Mouse (Mus musculus) neural tube, embryonic 13.5 days (tissue): Measurements from ENCODE around the gene Prkcg. TPM values are rescaled to one million over a fixed set of nuclear protein-coding genes. Genes with fewer than 3 reads are reported as not detected.
"Not testable (repeated sequence)": the region's sequence is repeated elsewhere in the genome, so short reads cannot be mapped to it uniquely, and the experiment has no call there.

Experiments
- ATAC-seq: fragments of 200-750 bp; cut with Nextera tagmentation; 2 replicates; pipeline ENCODE4 v1.8.0; 2017; ENCODE audit warnings: low read depth, mild to moderate bottlenecking, moderate TSS enrichment, moderate library complexity
- H3K27ac ChIP-seq: fragments of 300-500 bp; sonication (generic); replicated peaks from 2 replicates; pipeline ENCODE4 v1.5.1; 2015; ENCODE audit warnings: moderate library complexity, mild to moderate bottlenecking, inconsistent platforms
- H3K27me3 ChIP-seq: fragments of 300-500 bp; sonication (generic); 2 replicates; pipeline ENCODE4 v1.6.1; 2015; ENCODE audit warnings: mild to moderate bottlenecking, inconsistent platforms
- H3K36me3 ChIP-seq: fragments of 300-500 bp; sonication (generic); 2 replicates; pipeline ENCODE4 v1.6.1; 2015; ENCODE audit warnings: mild to moderate bottlenecking, inconsistent platforms
- H3K4me1 ChIP-seq: fragments of 300-500 bp; sonication (generic); replicated peaks from 2 replicates; pipeline ENCODE4 v1.6.1; 2015; ENCODE audit warnings: inconsistent platforms
- H3K4me2 ChIP-seq: fragments of 300-500 bp; sonication (generic); 2 replicates; pipeline ENCODE4 v1.6.1; 2015; ENCODE audit warnings: inconsistent platforms, mild to moderate bottlenecking, moderate library complexity
- H3K4me3 ChIP-seq: fragments of 300-500 bp; sonication (generic); 2 replicates; pipeline ENCODE4 v1.5.1; 2015; ENCODE audit warnings: mild to moderate bottlenecking, inconsistent platforms
- H3K9ac ChIP-seq: fragments of 300-500 bp; sonication (generic); 2 replicates; pipeline ENCODE4 v1.6.1; 2015; ENCODE audit warnings: moderate library complexity, mild to moderate bottlenecking, inconsistent platforms
- H3K9me3 ChIP-seq: fragments of 300-500 bp; sonication (generic); 2 replicates; pipeline ENCODE4 v1.6.1; 2016; ENCODE audit warnings: inconsistent platforms
- WGBS: fragments of 180-500 bp; shearing (Covaris S2); methylation state at CpG from one replicate; pipeline ENCODE4 v1.1.7; 2015; 5-methylcytosine and 5-hydroxymethylcytosine counted together
- polyA plus RNA-seq: library from polyadenylated mRNA; unstranded; fragments of >200 nt; fragmentation: Nextera tagmentation; extraction: Ambion mirVana; gene quantifications from 2 replicates; pipeline ENCODE4 v1.2.1, GENCODE M21; 2015

The Prkcg gene
- polyA plus RNA-seq, 1 experiment from 2014 or later, result 0.64 TPM

GRCm38 (mm10) chr7:3275455-3276170, 13.4 kb upstream of the Prkcg start:
- Histone ChIP-seq H3K27me3 (no peaks in the 10 kb centered on the region), H3K4me1 (no peaks in the 10 kb centered on the region)

GRCm38 (mm10) chr7:3276781-3277180, 12.2 kb upstream of the Prkcg start:
- not testable (repeated sequence) for H3K4me2 ChIP-seq, H3K9ac ChIP-seq, H3K4me3 ChIP-seq, H3K27me3 ChIP-seq, H3K4me1 ChIP-seq, H3K9me3 ChIP-seq, H3K27ac ChIP-seq, H3K36me3 ChIP-seq, ATAC-seq
- 77% methylated on average over 4 of the region's 4 CpGs for WGBS

More at GRCm38 (mm10) chr7:3275455-3276170, 13.4 kb upstream of the Prkcg start:
- Histone ChIP-seq H3K27ac (no peak overlapping the region), H3K9ac (no peak overlapping the region), H3K9me3 (no peaks in the 10 kb centered on the region), H3K36me3 (no peaks in the 10 kb centered on the region), H3K4me2 (no peak overlapping the region), H3K4me3 (no peak overlapping the region)
- no peak for ATAC-seq
- 74% methylated on average over 6 of the region's 6 CpGs for WGBS

GRCm38 (mm10) chr7:3280080-3280653, 8.8 kb upstream of the Prkcg start:
- no peaks in the 10 kb centered on the region for H3K36me3 ChIP-seq
- H3K4me2 ChIP-seq, result no peak overlapping the region
- no peak overlapping the region for H3K4me3 ChIP-seq
- 79% methylated on average over 5 of the region's 5 CpGs for WGBS
- no peaks in the 10 kb centered on the region for H3K4me1 ChIP-seq
- H3K27ac ChIP-seq, result no peak overlapping the region
- no peak for ATAC-seq
- H3K27me3 ChIP-seq, result no peaks in the 10 kb centered on the region
- no peaks in the 10 kb centered on the region for H3K9me3 ChIP-seq
- no peak overlapping the region for H3K9ac ChIP-seq

GRCm38 (mm10) chr7:3280654-3281153, 8.3 kb upstream of the Prkcg start:
- no peak for ATAC-seq
- no peaks in the 10 kb centered on the region for H3K9me3 ChIP-seq
- H3K4me1 ChIP-seq, result no peaks in the 10 kb centered on the region
- no peaks in the 10 kb centered on the region for H3K27me3 ChIP-seq
- H3K9ac ChIP-seq, result no peak overlapping the region
- H3K27ac ChIP-seq, result no peak overlapping the region
- no peaks in the 10 kb centered on the region for H3K36me3 ChIP-seq
- no peak overlapping the region for H3K4me3 ChIP-seq
- 59% methylated on average over 8 of the region's 8 CpGs for WGBS
- H3K4me2 ChIP-seq, result no peak overlapping the region

GRCm38 (mm10) chr7:3281741-3282140, 7.2 kb upstream of the Prkcg start:
- 81% methylated on average over 6 of the region's 6 CpGs for WGBS
- no peak overlapping the region for H3K27ac ChIP-seq
- no peak overlapping the region for H3K9ac ChIP-seq
- no peak overlapping the region for H3K4me2 ChIP-seq
- H3K9me3 ChIP-seq, result no peaks in the 10 kb centered on the region
- no peak for ATAC-seq
- no peak overlapping the region for H3K4me3 ChIP-seq
- H3K4me1 ChIP-seq, result no peaks in the 10 kb centered on the region
- H3K36me3 ChIP-seq, result no peaks in the 10 kb centered on the region
- H3K27me3 ChIP-seq, result no peaks in the 10 kb centered on the region

GRCm38 (mm10) chr7:3283081-3283875, 5.7 kb upstream of the Prkcg start:
- Histone ChIP-seq H3K27ac (no peak overlapping the region), H3K27me3 (no peaks in the 10 kb centered on the region), H3K9ac (no peak overlapping the region), H3K4me3 (no peak overlapping the region), H3K4me1 (no peaks in the 10 kb centered on the region), H3K36me3 (no peaks in the 10 kb centered on the region), H3K9me3 (no peaks in the 10 kb centered on the region), H3K4me2 (no peak overlapping the region)
- no peak for ATAC-seq
- WGBS, result 87% methylated on average over 11 of the region's 11 CpGs

- no peak for ATAC-seq
- Histone ChIP-seq H3K36me3 (no peaks in the 10 kb centered on the region), H3K4me2 (no peak overlapping the region), H3K9me3 (no peaks in the 10 kb centered on the region), H3K4me1 (peaks cover 3% of the 10 kb centered on the region; the same call in 1 of the 2 replicates), H3K4me3 (no peak overlapping the region), H3K27me3 (no peaks in the 10 kb centered on the region), H3K27ac (no peak overlapping the region), H3K9ac (no peak overlapping the region)
- WGBS, result 82% methylated on average over 10 of the region's 10 CpGs
Observed at GRCm38 (mm10) chr7:3284604-3285003, 4.4 kb upstream of the Prkcg start.

- 91% methylated on average over 5 of the region's 5 CpGs for WGBS
- Histone ChIP-seq H3K27me3 (no peaks in the 10 kb centered on the region), H3K36me3 (no peaks in the 10 kb centered on the region), H3K4me2 (no peak overlapping the region), H3K4me3 (no peak overlapping the region), H3K4me1 (peaks cover 17% of the 10 kb centered on the region), H3K9ac (no peak overlapping the region), H3K27ac (no peak overlapping the region), H3K9me3 (no peaks in the 10 kb centered on the region)
- ATAC-seq, result no peak
Observed at GRCm38 (mm10) chr7:3286036-3286435, 2.9 kb upstream of the Prkcg start.

- Histone ChIP-seq H3K9ac (no peak overlapping the region), H3K36me3 (no peaks in the 10 kb centered on the region), H3K4me1 (peaks cover 28% of the 10 kb centered on the region), H3K4me3 (no peak overlapping the region), H3K4me2 (no peak overlapping the region), H3K9me3 (no peaks in the 10 kb centered on the region), H3K27me3 (no peaks in the 10 kb centered on the region), H3K27ac (no peak overlapping the region)
- no peak for ATAC-seq
- 65% methylated on average over 7 of the region's 7 CpGs for WGBS
Observed at GRCm38 (mm10) chr7:3287186-3287585, 1.8 kb upstream of the Prkcg start.

GRCm38 (mm10) chr7:3290257-3291033, 1.5 kb downstream of the Prkcg start:
- under 1% methylated on average over 18 of the region's 18 CpGs for WGBS
- H3K27ac ChIP-seq, result peak overlapping the region; percentile 83
- H3K4me1 ChIP-seq, result peaks cover 40% of the 10 kb centered on the region
- H3K9ac ChIP-seq, result peak overlapping the region; percentile 92
- no peaks in the 10 kb centered on the region for H3K27me3 ChIP-seq
- H3K9me3 ChIP-seq, result no peaks in the 10 kb centered on the region
- ATAC-seq, result peak; percentile 92
- H3K4me2 ChIP-seq, result peak overlapping the region; percentile 72
- peaks cover 19% of the 10 kb centered on the region for H3K36me3 ChIP-seq
- H3K4me3 ChIP-seq, result peak overlapping the region; percentile 57

- peak; percentile 9 for ATAC-seq
- peak overlapping the region; percentile 92 for H3K9ac ChIP-seq
- peaks cover 40% of the 10 kb centered on the region for H3K4me1 ChIP-seq
- no peak overlapping the region; the same call in 1 of the 2 replicates for H3K27ac ChIP-seq
- H3K27me3 ChIP-seq, result no peaks in the 10 kb centered on the region
- WGBS, result 19% methylated on average over 6 of the region's 6 CpGs
- H3K9me3 ChIP-seq, result no peaks in the 10 kb centered on the region
- H3K4me3 ChIP-seq, result peak overlapping the region; percentile 57
- H3K4me2 ChIP-seq, result peak overlapping the region; percentile 72
- peaks cover 26% of the 10 kb centered on the region for H3K36me3 ChIP-seq
Observed at GRCm38 (mm10) chr7:3291197-3291596, 2.2 kb downstream of the Prkcg start.
